Mouse (Mus musculus) midbrain, embryonic 11.5 days (tissue): ENCODE results near the gene Zbtb22. TPM values are rescaled to one million over a fixed set of nuclear protein-coding genes. Genes with fewer than 3 reads are reported as not detected.

ENCODE experiments used
- ATAC-seq: fragments of 200-750 bp; cut with Nextera tagmentation; 2 replicates; pipeline ENCODE4 v1.8.0; 2017; ENCODE audit warnings: moderate TSS enrichment, moderate library complexity; ENCODE audit not compliant: low FRiP score
- DNase-seq: peaks from one replicate; pipeline ENCODE4 v3.0.0; 2015; ENCODE audit warnings: low spot score; ENCODE audit errors: missing footprints
- H3K27ac ChIP-seq: fragments of 300-500 bp; sonication (generic); 2 replicates; pipeline ENCODE4 v1.5.1; 2014; ENCODE audit warnings: low read depth, low read length
- H3K27me3 ChIP-seq: fragments of 300-500 bp; sonication (generic); 2 replicates; pipeline ENCODE4 v1.6.1; 2014; ENCODE audit warnings: mild to moderate bottlenecking, low read length, moderate library complexity, mixed read lengths; ENCODE audit not compliant: control insufficient read depth, insufficient read depth
- H3K36me3 ChIP-seq: fragments of 300-500 bp; sonication (generic); 2 replicates; pipeline ENCODE4 v1.6.1; 2014; ENCODE audit warnings: mild to moderate bottlenecking, low read length, moderate library complexity, mixed read lengths; ENCODE audit not compliant: control insufficient read depth, insufficient read depth
- H3K4me1 ChIP-seq: fragments of 300-500 bp; sonication (generic); 2 replicates; pipeline ENCODE4 v1.6.1; 2014; ENCODE audit warnings: low read length; ENCODE audit not compliant: control insufficient read depth, insufficient read depth
- H3K4me2 ChIP-seq: fragments of 300-500 bp; sonication (generic); 2 replicates; pipeline ENCODE4 v1.6.1; 2014; ENCODE audit warnings: mild to moderate bottlenecking, moderate library complexity
- H3K4me3 ChIP-seq: fragments of 300-500 bp; sonication (generic); 2 replicates; pipeline ENCODE4 v1.5.1; 2014; ENCODE audit warnings: low read depth, low read length
- H3K9ac ChIP-seq: fragments of 300-500 bp; sonication (generic); 2 replicates; pipeline ENCODE4 v1.6.1; 2014; ENCODE audit warnings: low read length
- H3K9me3 ChIP-seq: fragments of 300-500 bp; sonication (generic); 2 replicates; pipeline ENCODE4 v1.6.1; 2016; ENCODE audit warnings: low read length; ENCODE audit not compliant: control insufficient read depth
- WGBS: fragments of 180-500 bp; shearing (Covaris S2); extraction: QIAGEN DNeasy Blood & Tissue Kit; methylation state at CpG from one replicate; pipeline ENCODE4 v1.1.7; 2014; 5-methylcytosine and 5-hydroxymethylcytosine counted together
- microRNA-seq: library from miRNA; unstranded; fragments of <30 nt; microRNA quantifications from one replicate; pipeline ENCODE4, GENCODE M21; 2017
- polyA plus RNA-seq: library from polyadenylated mRNA; unstranded; fragments of >200 nt; fragmentation: Nextera tagmentation; extraction: Ambion mirVana; gene quantifications from 2 replicates; pipeline ENCODE4 v1.2.1, GENCODE M21; 2014

The Zbtb22 gene
- polyA plus RNA-seq, 1 experiment from 2014 or later, result 9.4 TPM

- H3K27me3 ChIP-seq, result no peaks in the 10 kb centered on the region
- H3K4me2 ChIP-seq, result no peak overlapping the region
- no peak overlapping the region for H3K4me3 ChIP-seq
- H3K36me3 ChIP-seq, result peaks cover 7% of the 10 kb centered on the region
- no peaks in the 10 kb centered on the region for H3K9me3 ChIP-seq
- H3K27ac ChIP-seq, result no peak overlapping the region
- H3K9ac ChIP-seq, result no peak overlapping the region
- WGBS, result 92% methylated on average over 14 of the region's 17 CpGs
- H3K4me1 ChIP-seq, result no peaks in the 10 kb centered on the region
- no peak for ATAC-seq
- no peak for DNase-seq
Observed at GRCm38 (mm10) chr17:33965082-33965845, 49.6 kb downstream of the Zbtb22 start.

GRCm38 (mm10) chr17:33965846-33966550 lies 50.3 kb downstream of the Zbtb22 start:
- no peaks in the 10 kb centered on the region for H3K27me3 ChIP-seq
- H3K9me3 ChIP-seq, result no peaks in the 10 kb centered on the region
- H3K27ac ChIP-seq, result no peak overlapping the region
- H3K4me2 ChIP-seq, result no peak overlapping the region
- no peak for ATAC-seq
- H3K9ac ChIP-seq, result no peak overlapping the region
- H3K4me3 ChIP-seq, result no peak overlapping the region
- H3K4me1 ChIP-seq, result no peaks in the 10 kb centered on the region
- WGBS, result 89% methylated on average over 16 of the region's 16 CpGs
- H3K36me3 ChIP-seq, result peaks cover 7% of the 10 kb centered on the region
- no peak for DNase-seq

- H3K4me2 ChIP-seq, result no peak overlapping the region
- peak; percentile 99 for DNase-seq
- peak; percentile 69; the same call in 1 of the 2 replicates for ATAC-seq
- no peaks in the 10 kb centered on the region for H3K27me3 ChIP-seq
- no peak overlapping the region for H3K9ac ChIP-seq
- no peaks in the 10 kb centered on the region for H3K4me1 ChIP-seq
- WGBS, result 3% methylated on average over 9 of the region's 9 CpGs
- H3K27ac ChIP-seq, result no peak overlapping the region
- H3K9me3 ChIP-seq, result no peaks in the 10 kb centered on the region
- no peak overlapping the region for H3K4me3 ChIP-seq
- H3K36me3 ChIP-seq, result no peaks in the 10 kb centered on the region
Observed at GRCm38 (mm10) chr17:33968489-33968888, 52.8 kb downstream of the Zbtb22 start.

Small RNAs within 50 kb of the gene (microRNA-seq; reads per million reads assigned to microRNA genes)
- gene Gm27740, result not detected

Other genes starting within 250 kb of the Zbtb22 start
- 581 and 639 TPM in 2 replicates for gene Hnrnpm, start 229.0 kb upstream of the Zbtb22 start, polyA plus RNA-seq
- gene March2, start 197.2 kb upstream of the Zbtb22 start, polyA plus RNA-seq, result 37.3 and 39.0 TPM in 2 replicates
- gene Rab11b, start 155.4 kb upstream of the Zbtb22 start, polyA plus RNA-seq, result 295 and 314 TPM in 2 replicates
- 20.6 and 21.4 TPM in 2 replicates for gene Angptl4, start 134.1 kb upstream of the Zbtb22 start, polyA plus RNA-seq
- gene Kank3, start 105.4 kb upstream of the Zbtb22 start, polyA plus RNA-seq, result 18.3 and 23.9 TPM in 2 replicates
- 748 and 845 TPM in 2 replicates for gene Rps28, start 91.3 kb upstream of the Zbtb22 start, polyA plus RNA-seq
- gene Ndufa7, start 91.3 kb upstream of the Zbtb22 start, polyA plus RNA-seq, result 408 and 456 TPM in 2 replicates
- 67.5 and 70.5 TPM in 2 replicates for gene Cd320, start 72.8 kb upstream of the Zbtb22 start, polyA plus RNA-seq
- not detected in 2 replicates for gene Gm7029, start 42.1 kb upstream of the Zbtb22 start, polyA plus RNA-seq
- 8.1 and 11.4 TPM in 2 replicates for gene Kifc1, start 25.2 kb upstream of the Zbtb22 start, polyA plus RNA-seq
- gene Platr17, start 10.8 kb upstream of the Zbtb22 start, polyA plus RNA-seq, result 0.22 TPM in 1 of 2 replicates, not detected in the other
- 59.5 and 60.4 TPM in 2 replicates for gene Daxx, start 6.5 kb upstream of the Zbtb22 start, polyA plus RNA-seq
- gene Tapbp, start within 50 bp of the Zbtb22 start, polyA plus RNA-seq, result 13.6 and 14.8 TPM in 2 replicates
- 29.3 and 33.6 TPM in 2 replicates for gene Rgl2, start 13.6 kb downstream of the Zbtb22 start, polyA plus RNA-seq
- 206 and 208 TPM in 2 replicates for gene Pfdn6, start 24.4 kb downstream of the Zbtb22 start, polyA plus RNA-seq
- gene Wdr46, start 24.8 kb downstream of the Zbtb22 start, polyA plus RNA-seq, result 27.4 and 28.9 TPM in 2 replicates
- 3.4 and 4.2 TPM in 2 replicates for gene B3galt4, start 35.6 kb downstream of the Zbtb22 start, polyA plus RNA-seq
- 36.3 and 36.5 TPM in 2 replicates for gene Vps52, start 39.9 kb downstream of the Zbtb22 start, polyA plus RNA-seq
- gene Rps18, start 40.1 kb downstream of the Zbtb22 start, polyA plus RNA-seq, result 1,159 and 1,302 TPM in 2 replicates
- 30.0 and 37.2 TPM in 2 replicates for gene H2-K1, start 84.4 kb downstream of the Zbtb22 start, polyA plus RNA-seq
- gene Ring1, start 108.8 kb downstream of the Zbtb22 start, polyA plus RNA-seq, result 5.5 and 7.1 TPM in 2 replicates
- 95.4 and 99.0 TPM in 2 replicates for gene H2-Ke6, start 112.2 kb downstream of the Zbtb22 start, polyA plus RNA-seq
- gene Slc39a7, start 115.8 kb downstream of the Zbtb22 start, polyA plus RNA-seq, result 85.1 and 97.4 TPM in 2 replicates
- gene Rxrb, start 115.9 kb downstream of the Zbtb22 start, polyA plus RNA-seq, result 17.2 and 17.9 TPM in 2 replicates
- gene Col11a2, start 123.5 kb downstream of the Zbtb22 start, polyA plus RNA-seq, result 0.52 and 1.4 TPM in 2 replicates
- 0.19 and 0.33 TPM in 2 replicates for gene H2-Oa, start 176.4 kb downstream of the Zbtb22 start, polyA plus RNA-seq
- 8.0 and 9.5 TPM in 2 replicates for gene H2-DMa, start 203.6 kb downstream of the Zbtb22 start, polyA plus RNA-seq
- 98.7 and 99.2 TPM in 2 replicates for gene Brd2, start 206.7 kb downstream of the Zbtb22 start, polyA plus RNA-seq
- not detected in 2 replicates for gene H2-DMb2, start 227.4 kb downstream of the Zbtb22 start, polyA plus RNA-seq
- 0.25 and 0.38 TPM in 2 replicates for gene H2-DMb1, start 237.2 kb downstream of the Zbtb22 start, polyA plus RNA-seq